26 mouse cellular contexts compared by ENCODE assay signal in genomic region chr7:63820286-63820685, GRCm38 (mm10).
"Had no signal": no experiment of that assay in that cellular context is flagged by ENCODE, and none has a peak within 500 bp of the region (broad histone marks: within the 10 kb centered on the region; RNA-seq: fewer than 3 reads in every experiment).

No protein-coding gene starts in this region.

- H3K9me3 ChIP-seq: limb, embryonic 10.5 days; limb, embryonic 13.5 days; liver, embryonic 12.5 days; liver, embryonic 15.5 days; lung, embryonic 15.5 days; megakaryocyte, embryonic 14.5 days; midbrain, embryonic 10.5 days; midbrain, embryonic 13.5 days; neural tube, embryonic 12.5 days; neural tube, embryonic 15.5 days had no signal

- H3K4me3 ChIP-seq: layer of hippocampus, adult 2 months; limb, embryonic 10.5 days; limb, embryonic 13.5 days; liver, embryonic 12.5 days; liver, embryonic 15.5 days; lung, embryonic 15.5 days; megakaryocyte, embryonic 14.5 days; midbrain, embryonic 10.5 days; midbrain, embryonic 13.5 days; neural tube, embryonic 12.5 days; neural tube, embryonic 15.5 days had no signal

- H3K4me2 ChIP-seq: limb, embryonic 13.5 days; liver, embryonic 12.5 days; liver, embryonic 15.5 days; lung, embryonic 15.5 days; midbrain, embryonic 13.5 days; neural tube, embryonic 12.5 days; neural tube, embryonic 15.5 days had no signal

- H3K9ac ChIP-seq: limb, embryonic 13.5 days; liver, embryonic 12.5 days; liver, embryonic 15.5 days; lung, embryonic 15.5 days; midbrain, embryonic 13.5 days; neural tube, embryonic 12.5 days; neural tube, embryonic 15.5 days had no signal

- ATAC-seq: liver, embryonic 12.5 days; midbrain, embryonic 13.5 days had no signal

- H3K4me1 ChIP-seq: liver, embryonic 15.5 days; midbrain, embryonic 10.5 days; midbrain, embryonic 13.5 days; neural tube, embryonic 12.5 days; neural tube, embryonic 15.5 days had no signal

- H3K27ac ChIP-seq: kidney, postnatal 0 days; layer of hippocampus, adult 2 months; limb, embryonic 10.5 days; limb, embryonic 13.5 days; liver, embryonic 12.5 days; liver, embryonic 15.5 days; lung, embryonic 15.5 days; midbrain, embryonic 10.5 days; midbrain, embryonic 13.5 days; neural tube, embryonic 12.5 days; neural tube, embryonic 15.5 days; stomach, postnatal 0 days had no signal

- H3K36me3 ChIP-seq: limb, embryonic 10.5 days; limb, embryonic 13.5 days; liver, embryonic 12.5 days; liver, embryonic 15.5 days; lung, embryonic 15.5 days; midbrain, embryonic 10.5 days; midbrain, embryonic 13.5 days; neural tube, embryonic 12.5 days; neural tube, embryonic 15.5 days had no signal

- DNase-seq: kidney, postnatal 25 days; layer of hippocampus, adult 9-11 months; layer of hippocampus, postnatal 36 days; liver; lung, adult 18-20 months; lung, postnatal 10 days; lung, postnatal 36 days; right cerebral cortex, adult 18-20 months; right cerebral cortex, postnatal 14 days; right cerebral cortex, postnatal 4 days; thymus, adult 2 months; thymus, postnatal 14 days; thymus, postnatal 4 days had no signal

- H3K27me3 ChIP-seq: limb, embryonic 13.5 days; liver, embryonic 12.5 days; liver, embryonic 15.5 days; lung, embryonic 15.5 days; midbrain, embryonic 13.5 days; neural tube, embryonic 12.5 days; neural tube, embryonic 15.5 days had no signal
